Mouse (Mus musculus): ENCODE data around the gene Nrm. TPM values are rescaled to one million over a fixed set of nuclear protein-coding genes. Genes with fewer than 3 reads are reported as not detected.
A peak's percentile ranks its signal among the peaks of the same experiment; 100 is the strongest.

Gene Nrm
- polyA plus RNA-seq, 1 experiment from 2014 or later, result 73.3 TPM

DNA sequence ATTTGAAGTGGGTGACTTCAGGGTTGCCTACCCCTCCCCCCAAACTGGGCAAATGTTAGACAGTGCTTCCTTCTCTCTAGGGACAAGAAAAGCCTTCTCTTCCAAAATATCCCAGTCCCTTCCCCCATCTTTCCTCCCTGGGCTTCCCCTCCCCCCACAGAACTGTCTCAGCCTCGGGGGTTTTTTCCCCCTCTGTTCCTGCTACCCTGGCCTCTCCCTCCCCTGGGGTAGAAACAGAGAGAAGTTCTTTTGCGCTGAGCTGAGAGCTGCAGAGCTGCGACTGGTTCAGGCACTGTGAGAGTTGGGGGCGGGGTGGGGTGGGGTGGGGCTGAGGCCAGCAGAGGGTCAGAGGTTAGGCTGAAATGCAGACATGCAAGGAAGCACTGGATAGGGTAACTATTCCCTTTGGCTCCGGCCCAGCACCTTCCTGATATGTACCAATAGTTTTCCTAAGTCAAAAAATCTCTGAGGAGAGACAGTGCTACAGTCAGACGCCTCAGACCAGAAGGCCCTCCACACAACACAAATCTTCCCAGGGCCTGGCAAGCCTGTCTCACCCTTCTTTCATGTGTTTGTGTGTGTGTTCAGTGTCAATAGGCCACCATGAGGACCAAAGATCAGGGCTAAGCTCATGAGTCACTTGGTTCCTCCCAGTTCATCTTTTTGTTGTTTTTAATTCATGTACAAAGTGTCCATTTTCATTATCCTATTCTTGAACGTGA lies 8.4 kb downstream of the Nrm start:
- Histone ChIP-seq H3K4me2 (peak overlapping the region; percentile 90), H3K4me1 (peaks cover 56% of the 10 kb centered on the region), H3K36me3 (peaks cover 11% of the 10 kb centered on the region), H3K27ac (peak overlapping the region; percentile 99), H3K9me3 (no peaks in the 10 kb centered on the region), H3K9ac (peak overlapping the region; percentile 79), H3K4me3 (peak overlapping the region; percentile 73), H3K27me3 (no peaks in the 10 kb centered on the region)
- 0 out of 2 replicates have a peak, but pooled peaks have one; percentile 4 for ATAC-seq (ENCODE audit: borderline replicate concordance, extremely low read depth, low FRiP score, low TSS enrichment)
- WGBS, result under 1% methylated on average over 7 of the region's 7 CpGs

GRCm38 (mm10) chr17:35870151-35870883 lies 9.2 kb downstream of the Nrm start:
- peak overlapping the region; percentile 79 for H3K9ac ChIP-seq
- H3K4me1 ChIP-seq, result peaks cover 51% of the 10 kb centered on the region
- H3K27me3 ChIP-seq, result no peaks in the 10 kb centered on the region
- peak overlapping the region; percentile 99 for H3K27ac ChIP-seq
- H3K4me2 ChIP-seq, result peak overlapping the region; percentile 90
- H3K9me3 ChIP-seq, result no peaks in the 10 kb centered on the region
- peak overlapping the region; percentile 73 for H3K4me3 ChIP-seq
- WGBS, result 34% methylated on average over 9 of the region's 9 CpGs
- peaks cover 19% of the 10 kb centered on the region for H3K36me3 ChIP-seq
- peak; percentile 9; the same call in 1 of the 2 replicates for ATAC-seq (ENCODE audit: borderline replicate concordance, extremely low read depth, low FRiP score, low TSS enrichment)

DNA sequence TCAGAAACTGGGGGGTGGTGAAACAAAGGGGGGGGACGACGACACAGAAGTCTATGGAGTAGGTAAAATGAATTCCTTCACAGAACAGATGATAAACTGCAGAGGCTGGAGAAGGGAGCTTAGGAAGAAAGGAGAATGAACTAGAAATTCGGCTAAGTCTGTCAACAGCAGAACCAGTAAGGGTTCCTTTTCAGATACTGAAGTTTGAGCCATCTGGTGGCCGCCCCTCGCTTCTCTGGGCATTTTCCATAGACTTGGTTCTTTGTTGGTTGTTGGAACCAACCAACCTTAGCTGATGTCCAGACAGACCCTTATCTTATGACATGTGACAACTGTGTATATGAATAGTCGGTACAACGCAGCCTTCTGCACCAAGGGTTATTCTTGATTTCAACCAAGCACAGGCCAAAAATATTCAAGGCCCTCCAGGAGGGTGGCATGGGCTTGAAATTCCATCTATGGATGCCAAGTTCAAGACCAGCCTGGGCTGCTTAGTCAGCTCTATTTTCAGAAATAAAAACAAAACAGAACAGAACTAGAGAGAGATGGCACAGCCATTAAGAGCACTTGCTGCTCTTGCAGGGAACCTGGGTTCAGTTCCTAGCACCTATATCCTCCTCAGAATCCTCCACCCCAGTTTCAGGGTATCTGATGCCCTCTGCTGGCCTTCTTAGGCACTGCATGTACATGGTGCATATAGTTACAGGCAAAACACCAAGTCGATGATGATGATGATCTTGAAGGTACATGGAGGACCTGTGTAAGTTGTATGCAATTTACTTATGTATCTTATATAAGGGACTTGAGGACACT lies 10.0 kb downstream of the Nrm start:
- peaks cover 51% of the 10 kb centered on the region for H3K4me1 ChIP-seq
- ATAC-seq (ENCODE audit: borderline replicate concordance, extremely low read depth, low FRiP score, low TSS enrichment), result no peak
- peak overlapping the region; percentile 79 for H3K9ac ChIP-seq
- 68% methylated on average over 8 of the region's 8 CpGs for WGBS
- H3K4me3 ChIP-seq, result peak overlapping the region; percentile 73
- peaks cover 24% of the 10 kb centered on the region for H3K36me3 ChIP-seq
- H3K9me3 ChIP-seq, result no peaks in the 10 kb centered on the region
- H3K4me2 ChIP-seq, result peak overlapping the region; percentile 90
- no peaks in the 10 kb centered on the region for H3K27me3 ChIP-seq
- peak overlapping the region; percentile 99 for H3K27ac ChIP-seq

DNA sequence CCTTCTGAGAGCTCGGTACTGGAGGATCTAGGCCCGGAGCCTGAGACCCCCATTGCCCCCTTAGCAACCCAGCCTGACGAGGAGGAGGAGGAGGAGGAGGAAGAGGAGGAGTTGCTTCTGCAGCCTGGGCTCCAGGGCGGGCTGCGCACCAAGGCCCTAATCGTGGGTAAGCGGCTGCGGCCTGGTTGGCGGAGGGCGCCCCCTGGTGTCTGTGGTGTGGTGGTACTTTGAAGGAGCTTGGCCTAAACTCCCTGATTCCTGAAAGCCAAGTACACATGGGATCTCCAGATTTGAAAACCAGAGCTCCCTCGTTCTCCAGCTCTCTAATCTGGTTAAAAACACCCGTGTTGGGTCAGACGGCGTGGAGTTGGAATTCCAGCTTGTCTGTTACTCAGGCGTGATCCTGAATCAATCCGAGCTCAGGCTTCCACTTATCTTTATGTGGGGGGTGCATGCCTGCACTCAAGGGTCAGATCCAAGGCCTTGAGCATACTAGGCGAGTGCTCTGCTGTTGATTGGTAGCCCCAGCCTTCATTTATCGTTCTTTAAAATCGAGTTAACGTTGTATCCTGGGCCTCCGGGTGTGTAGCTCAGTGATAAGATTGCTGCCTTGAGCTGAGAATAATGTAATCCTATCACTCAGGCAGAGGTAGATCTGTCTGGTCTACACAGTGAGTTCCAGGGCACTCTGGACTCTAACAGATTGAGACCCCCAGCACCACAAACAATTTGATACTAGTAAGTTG lies 12.8 kb downstream of the Nrm start:
- Histone ChIP-seq H3K4me3 (0 out of 2 replicates have a peak overlapping the region, but pooled peaks have one; percentile 2), H3K4me2 (peak overlapping the region; percentile 46)

DNA sequence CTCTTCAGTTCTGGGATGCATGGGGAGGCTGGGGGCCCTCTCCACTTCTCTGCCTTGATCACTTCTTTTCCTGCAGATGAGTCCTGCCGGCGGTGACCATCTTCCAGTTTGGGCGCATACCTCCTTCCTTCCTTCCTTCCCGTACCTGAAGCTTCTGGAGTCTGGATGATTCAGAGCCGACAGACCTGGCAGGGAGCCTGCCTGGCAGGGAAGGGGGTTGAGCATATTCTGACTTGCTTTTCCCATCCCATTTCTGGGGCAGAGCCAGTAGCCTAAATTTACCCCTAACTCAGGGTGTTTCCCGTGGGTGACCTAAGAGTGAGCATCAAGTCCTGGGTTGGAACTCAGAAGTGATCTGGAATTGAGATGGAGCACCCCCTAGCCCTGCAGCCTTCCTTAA lies 13.6 kb downstream of the Nrm start:
- no peak overlapping the region for H3K27ac ChIP-seq
- ATAC-seq (ENCODE audit: borderline replicate concordance, extremely low read depth, low FRiP score, low TSS enrichment), result no peak
- 76% methylated on average over 6 of the region's 6 CpGs for WGBS
- H3K4me2 ChIP-seq, result no peak overlapping the region
- H3K36me3 ChIP-seq, result peaks cover 30% of the 10 kb centered on the region
- H3K9me3 ChIP-seq, result no peaks in the 10 kb centered on the region
- no peak overlapping the region for H3K9ac ChIP-seq
- peaks cover 29% of the 10 kb centered on the region for H3K4me1 ChIP-seq
- no peak overlapping the region for H3K4me3 ChIP-seq
- no peaks in the 10 kb centered on the region for H3K27me3 ChIP-seq

More for the DNA sequence above, 12.8 kb downstream of the Nrm start:
- Histone ChIP-seq H3K27ac (no peak overlapping the region; the same call in 1 of the 2 replicates), H3K36me3 (peaks cover 30% of the 10 kb centered on the region), H3K9ac (peak overlapping the region; percentile 22; the same call in 1 of the 2 replicates), H3K4me1 (peaks cover 35% of the 10 kb centered on the region), H3K9me3 (no peaks in the 10 kb centered on the region), H3K27me3 (no peaks in the 10 kb centered on the region)
- 28% methylated on average over 21 of the region's 21 CpGs for WGBS
- ATAC-seq (ENCODE audit: borderline replicate concordance, extremely low read depth, low FRiP score, low TSS enrichment), result peak; percentile 23; the same call in 1 of the 2 replicates

GRCm38 (mm10) chr17:35879245-35880057 lies 18.3 kb downstream of the Nrm start, which contains the start of gene Dhx16:
TSS of gene Dhx16 (plus strand) at chr17:35879819.
- H3K36me3 ChIP-seq, result peaks cover 52% of the 10 kb centered on the region
- H3K4me2 ChIP-seq, result peak within 1 kb of the TSS; percentile 76
- no peaks in the 10 kb centered on the region for H3K9me3 ChIP-seq
- peak within 1 kb of the TSS; percentile 69 for H3K27ac ChIP-seq
- ATAC-seq (ENCODE audit: borderline replicate concordance, extremely low read depth, low FRiP score, low TSS enrichment), result peak; percentile 86
- H3K4me3 ChIP-seq, result peak within 1 kb of the TSS; percentile 96
- peaks cover 16% of the 10 kb centered on the region for H3K4me1 ChIP-seq
- peak within 1 kb of the TSS; percentile 82 for H3K9ac ChIP-seq
- H3K27me3 ChIP-seq, result no peaks in the 10 kb centered on the region
- 5% methylated on average over 66 of the region's 66 CpGs for WGBS

GRCm38 (mm10) chr17:35882924-35883323 lies 21.8 kb downstream of the Nrm start:
- Histone ChIP-seq H3K27ac (no peak overlapping the region), H3K4me2 (no peak overlapping the region), H3K9me3 (no peaks in the 10 kb centered on the region), H3K4me1 (peaks cover 16% of the 10 kb centered on the region), H3K27me3 (no peaks in the 10 kb centered on the region), H3K9ac (no peak overlapping the region), H3K36me3 (peaks cover 62% of the 10 kb centered on the region), H3K4me3 (no peak overlapping the region)
- 88% methylated on average over 17 of the region's 17 CpGs for WGBS
- ATAC-seq (ENCODE audit: borderline replicate concordance, extremely low read depth, low FRiP score, low TSS enrichment), result no peak

DNA sequence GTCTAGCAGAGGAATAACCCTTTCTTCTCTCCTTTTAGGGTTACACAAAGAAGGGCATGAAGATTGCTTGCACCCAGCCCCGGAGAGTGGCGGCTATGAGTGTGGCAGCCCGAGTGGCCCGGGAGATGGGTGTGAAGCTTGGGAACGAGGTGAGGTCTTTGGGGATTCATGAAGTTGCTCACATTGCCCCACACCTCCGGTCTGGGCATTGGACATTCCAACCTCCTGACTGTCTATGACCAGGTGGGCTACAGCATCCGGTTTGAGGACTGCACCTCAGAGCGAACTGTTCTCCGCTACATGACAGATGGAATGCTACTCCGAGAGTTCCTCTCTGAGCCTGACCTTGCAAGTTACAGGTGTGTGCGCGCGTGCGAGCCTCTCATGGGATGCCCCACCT lies 22.7 kb downstream of the Nrm start:
- H3K4me1 ChIP-seq, result peaks cover 16% of the 10 kb centered on the region
- H3K4me3 ChIP-seq, result no peak overlapping the region
- no peak overlapping the region for H3K27ac ChIP-seq
- peaks cover 71% of the 10 kb centered on the region for H3K36me3 ChIP-seq
- no peaks in the 10 kb centered on the region for H3K27me3 ChIP-seq
- H3K9ac ChIP-seq, result no peak overlapping the region
- 95% methylated on average over 14 of the region's 14 CpGs for WGBS
- H3K9me3 ChIP-seq, result no peaks in the 10 kb centered on the region
- no peak overlapping the region for H3K4me2 ChIP-seq
- no peak for ATAC-seq (ENCODE audit: borderline replicate concordance, extremely low read depth, low FRiP score, low TSS enrichment)

GRCm38 (mm10) chr17:35887725-35888124 lies 26.6 kb downstream of the Nrm start:
- no peaks in the 10 kb centered on the region for H3K27me3 ChIP-seq
- H3K4me3 ChIP-seq, result no peak overlapping the region
- no peaks in the 10 kb centered on the region for H3K4me1 ChIP-seq
- no peaks in the 10 kb centered on the region for H3K9me3 ChIP-seq
- H3K36me3 ChIP-seq, result peaks cover 93% of the 10 kb centered on the region
- no peak overlapping the region for H3K27ac ChIP-seq
- 88% methylated on average over 11 of the region's 17 CpGs for WGBS
- no peak overlapping the region for H3K4me2 ChIP-seq
- no peak for ATAC-seq (ENCODE audit: borderline replicate concordance, extremely low read depth, low FRiP score, low TSS enrichment)
- H3K9ac ChIP-seq, result no peak overlapping the region

DNA sequence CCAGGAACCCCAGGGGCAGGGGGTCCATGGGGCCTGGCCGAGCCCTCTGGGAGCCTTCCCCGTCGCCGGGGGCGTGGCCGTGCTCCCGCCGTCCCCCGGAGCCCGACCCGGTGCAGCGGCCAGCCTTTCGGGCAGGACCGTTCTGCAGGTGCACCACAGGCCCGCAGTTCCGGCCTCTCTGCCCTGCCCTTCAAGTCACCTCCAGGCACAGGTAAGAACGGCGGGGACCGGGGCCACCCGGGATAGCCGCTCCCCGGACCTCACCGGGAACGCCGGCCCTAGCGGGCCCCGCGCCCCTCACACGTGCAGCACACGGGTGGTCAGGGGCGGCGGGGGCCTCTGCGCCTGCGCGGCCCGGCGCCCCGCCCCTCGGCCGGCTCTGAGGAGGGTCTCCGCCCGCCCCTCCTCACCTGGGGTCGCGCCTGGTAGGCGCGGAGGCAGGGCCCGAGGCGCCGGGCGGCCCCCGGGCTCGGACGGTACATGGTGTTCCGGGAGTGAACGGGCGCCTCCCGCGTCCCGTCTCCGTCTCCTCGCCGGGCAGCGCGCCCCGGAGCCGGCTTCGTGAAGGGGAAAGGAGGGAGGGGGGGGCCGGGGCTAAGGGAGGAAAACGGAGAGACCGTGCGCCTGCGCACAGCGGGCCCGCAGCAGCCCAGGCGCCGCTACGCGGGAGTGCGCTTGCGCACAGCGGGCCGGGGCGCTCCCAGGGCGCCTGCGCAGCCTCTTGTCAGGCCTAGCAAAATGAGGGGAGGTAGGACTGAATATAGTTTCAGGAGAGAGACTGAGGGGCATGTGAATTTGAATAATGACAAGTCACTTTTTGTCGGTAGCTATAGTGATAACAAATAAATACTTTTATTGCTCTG lies 35.9 kb downstream of the Nrm start, which contains the start of gene 2310061I04Rik:
Gene 2310061I04Rik, minus strand, starts transcription at position 651 of the 863 bp plus-strand sequence.
- Histone ChIP-seq H3K4me1 (peaks cover 17% of the 10 kb centered on the region), H3K9me3 (no peaks in the 10 kb centered on the region), H3K9ac (peak within 1 kb of the TSS; percentile 86), H3K27me3 (no peaks in the 10 kb centered on the region), H3K36me3 (peaks cover 48% of the 10 kb centered on the region), H3K4me2 (peak within 1 kb of the TSS; percentile 97), H3K27ac (peak within 1 kb of the TSS; percentile 85), H3K4me3 (peak within 1 kb of the TSS; percentile 86)
- peak; percentile 92 for ATAC-seq (ENCODE audit: borderline replicate concordance, extremely low read depth, low FRiP score, low TSS enrichment)
- WGBS, result under 1% methylated on average over 58 of the region's 86 CpGs

Measured in lung, embryonic 15.5 days (tissue).